Mouse (Mus musculus): ENCODE measurements around the gene Ptar1.
A peak's percentile ranks its signal among the peaks of the same experiment; 100 is the strongest.
"Not testable (repeated sequence)": the region's sequence is repeated elsewhere in the genome, so short reads cannot be mapped to it uniquely, and the experiment has no call there.

The Ptar1 gene

DNA sequence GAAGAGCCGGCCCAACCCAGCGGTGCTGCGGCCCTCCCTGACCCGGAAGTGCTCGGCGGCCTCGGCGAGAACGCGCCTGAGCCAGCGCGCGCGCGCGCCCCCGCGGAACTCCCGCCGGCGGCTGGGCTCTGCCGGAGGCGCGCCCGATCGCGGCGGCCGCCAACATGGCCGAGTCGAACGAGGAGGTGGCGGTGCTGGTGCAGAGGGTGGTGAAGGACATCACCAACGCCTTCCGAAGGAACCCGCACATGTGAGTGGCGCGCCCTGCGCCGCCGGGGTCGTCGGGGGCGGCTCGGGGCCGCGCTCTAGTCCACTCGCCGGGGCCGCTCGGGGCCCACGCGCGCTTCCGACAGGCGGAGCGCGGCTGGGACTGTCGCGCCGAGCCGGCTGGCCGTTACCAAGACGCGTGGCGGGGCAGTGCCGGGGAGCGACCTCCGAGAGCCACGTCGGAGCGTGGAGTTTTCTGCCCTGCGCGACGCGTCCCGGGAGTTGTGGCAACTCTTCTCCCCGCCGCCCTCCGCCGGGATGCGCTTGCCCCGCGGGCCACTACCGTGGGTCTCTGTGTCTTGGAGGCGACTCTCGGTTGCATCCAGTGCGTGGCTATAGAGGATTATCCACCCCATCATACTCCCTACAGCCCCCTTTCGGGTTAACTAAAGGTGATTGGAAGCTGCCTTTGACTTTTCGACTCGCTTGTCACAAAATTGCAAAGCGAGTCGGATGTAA, at the start of gene Ptar1:
Gene Ptar1 (plus strand): TSS at position 134 of the 726 bp plus-strand sequence.
- peak; percentile 92 for DNase-seq

DNA sequence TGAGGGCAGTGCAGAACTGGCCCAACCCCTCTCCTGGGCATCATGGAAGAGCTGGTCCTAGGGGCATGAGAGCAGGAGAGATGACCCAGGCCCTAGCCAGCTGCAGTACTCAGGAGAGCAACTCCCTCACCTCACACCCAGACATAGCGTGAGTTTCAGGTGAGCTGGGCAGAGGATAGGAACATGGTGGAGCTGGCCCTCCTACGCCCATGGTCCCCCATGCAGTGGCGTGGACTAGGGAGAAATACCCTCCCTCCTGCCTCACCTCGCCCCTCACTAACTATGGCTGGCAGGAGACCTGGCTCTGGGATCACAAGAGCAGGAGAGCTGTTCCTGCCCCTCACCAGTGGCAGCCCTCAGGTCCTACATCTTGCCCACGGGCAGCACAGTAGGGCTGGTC, 43.4 kb upstream of the Ptar1 start:
- DNase-seq, result no peak

DNA sequence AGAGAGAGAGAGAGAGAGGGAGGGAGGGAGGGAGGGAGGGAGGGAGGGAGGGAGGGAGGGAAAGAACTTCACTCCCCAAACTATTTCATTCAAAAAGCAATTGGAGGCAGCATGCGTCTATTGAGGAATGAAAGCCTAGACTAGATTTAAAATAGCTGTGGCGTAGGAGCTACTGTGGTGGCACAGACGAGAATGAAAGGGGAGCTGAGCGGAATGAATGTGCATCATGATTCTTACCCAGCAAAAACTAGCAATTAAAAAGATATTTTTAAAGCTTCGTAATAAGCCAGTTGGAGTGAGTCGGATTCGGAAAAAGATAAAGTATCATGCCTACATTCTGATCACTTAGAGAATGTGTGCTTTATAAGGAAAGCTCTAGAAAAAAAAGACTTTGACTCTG, 41.9 kb upstream of the Ptar1 start:
- DNase-seq, result no peak

DNA sequence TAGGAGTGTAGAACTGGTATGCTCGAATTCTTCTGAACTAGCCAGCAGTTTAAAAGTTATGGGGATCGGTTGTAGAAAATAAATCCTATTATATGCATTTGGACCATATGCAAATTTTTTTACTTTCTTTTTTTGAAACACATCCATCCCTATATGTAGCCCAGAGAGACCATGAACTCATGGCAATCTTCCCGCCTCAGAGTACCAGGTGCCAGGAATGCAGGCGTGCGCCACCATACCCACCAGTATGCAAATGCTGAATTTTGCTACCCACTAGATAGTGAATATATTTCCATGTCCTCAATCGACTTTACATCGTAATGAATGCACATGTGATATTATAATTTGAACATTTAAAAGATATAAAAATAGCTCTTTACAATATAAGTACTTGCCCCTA, 39.9 kb upstream of the Ptar1 start:
- no peak for DNase-seq

DNA sequence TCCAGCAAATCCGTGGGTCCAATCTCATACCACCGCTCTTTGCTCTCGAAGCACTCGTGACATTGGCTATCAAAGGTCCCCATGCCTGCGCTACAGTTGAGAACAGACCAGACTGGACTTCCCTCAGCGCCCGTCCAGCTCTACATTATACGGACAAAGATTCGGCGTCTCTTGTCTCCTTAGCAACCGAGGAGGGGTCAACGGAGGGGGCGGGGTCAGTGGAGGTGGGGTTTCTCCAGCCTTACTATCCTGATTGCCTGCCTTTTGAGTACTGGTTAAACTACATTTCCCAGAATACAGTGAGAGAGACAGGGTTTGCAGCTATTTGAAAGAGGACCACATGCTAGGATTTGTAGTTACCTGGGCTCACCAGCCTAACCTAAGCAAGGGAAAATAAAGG, 34.6 kb upstream of the Ptar1 start, which contains the start of gene 1700028P14Rik:
Gene 1700028P14Rik (minus strand): TSS at position 169 of the 400 bp plus-strand sequence.
- peak; percentile 80 for DNase-seq

DNA sequence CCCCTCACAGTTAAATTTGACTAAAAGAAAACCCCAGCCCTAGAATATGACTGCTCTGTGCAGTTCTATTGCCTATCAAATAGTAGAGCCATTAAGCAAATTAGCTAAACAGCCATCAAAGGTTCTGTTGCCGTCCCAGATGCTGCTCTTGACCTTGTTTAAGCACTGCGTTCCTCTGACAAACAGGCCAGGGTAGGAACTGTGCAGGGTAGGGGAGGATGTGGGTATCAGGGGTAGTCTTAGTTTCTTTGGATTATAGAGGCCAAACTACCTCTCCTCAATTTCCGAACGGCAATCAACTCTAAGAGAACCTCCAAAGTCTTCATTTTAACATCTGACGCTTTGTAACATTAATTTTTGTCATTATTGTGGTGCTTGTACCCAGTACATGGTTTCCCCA, 34.1 kb upstream of the Ptar1 start:
- DNase-seq, result no peak

DNA sequence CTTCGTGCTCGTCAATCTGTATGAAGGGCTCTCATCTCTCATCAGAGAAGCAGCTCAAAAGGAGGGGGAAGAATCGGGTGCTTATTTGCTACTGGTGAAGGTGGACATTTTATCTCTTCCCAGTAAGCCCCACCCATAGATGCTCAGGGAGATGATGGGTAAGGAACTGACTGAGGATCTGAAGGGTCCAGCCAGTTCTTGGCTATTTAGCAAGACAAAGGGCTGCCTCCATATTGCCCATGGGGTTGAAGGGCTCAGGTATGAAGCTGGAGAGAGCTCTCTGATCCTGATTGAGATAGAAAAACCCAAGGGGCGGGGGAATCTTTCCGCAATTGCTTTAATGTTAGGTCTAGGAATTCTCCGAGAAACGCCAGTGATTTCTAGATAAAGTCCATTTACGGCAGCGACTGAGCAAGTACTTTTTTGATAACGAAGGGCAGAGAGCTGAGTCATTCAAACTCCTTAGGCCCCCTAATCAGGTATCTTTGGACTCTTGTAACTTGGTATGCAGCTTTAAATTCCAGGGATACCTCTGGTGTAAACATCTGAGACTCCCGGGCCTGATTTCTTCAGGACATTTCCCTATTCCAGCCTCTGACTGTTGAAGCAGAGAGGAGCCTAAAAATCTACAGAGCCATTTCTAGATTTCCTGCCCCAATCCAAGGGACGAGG, 29.8 kb upstream of the Ptar1 start:
- DNase-seq, result peak; percentile 18

DNA sequence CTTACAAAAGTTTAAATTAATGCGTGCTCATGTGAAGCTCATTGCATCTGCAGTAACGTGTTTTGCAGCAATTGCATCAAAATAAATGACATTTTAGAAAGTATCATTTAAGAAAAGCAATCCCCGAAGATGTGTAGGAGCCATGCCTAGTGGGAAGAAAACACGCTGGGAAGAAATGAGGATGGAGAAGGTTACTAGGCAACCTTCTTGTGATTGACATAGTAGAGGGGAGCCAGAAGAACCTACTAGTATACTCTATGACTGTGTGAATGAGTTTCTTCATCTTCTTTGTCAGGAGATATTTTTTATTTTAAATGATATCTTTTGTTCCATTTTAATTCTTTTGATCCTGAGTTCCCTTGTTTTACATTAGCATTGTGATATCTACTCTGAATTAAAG, 28.9 kb upstream of the Ptar1 start:
- DNase-seq, result no peak

DNA sequence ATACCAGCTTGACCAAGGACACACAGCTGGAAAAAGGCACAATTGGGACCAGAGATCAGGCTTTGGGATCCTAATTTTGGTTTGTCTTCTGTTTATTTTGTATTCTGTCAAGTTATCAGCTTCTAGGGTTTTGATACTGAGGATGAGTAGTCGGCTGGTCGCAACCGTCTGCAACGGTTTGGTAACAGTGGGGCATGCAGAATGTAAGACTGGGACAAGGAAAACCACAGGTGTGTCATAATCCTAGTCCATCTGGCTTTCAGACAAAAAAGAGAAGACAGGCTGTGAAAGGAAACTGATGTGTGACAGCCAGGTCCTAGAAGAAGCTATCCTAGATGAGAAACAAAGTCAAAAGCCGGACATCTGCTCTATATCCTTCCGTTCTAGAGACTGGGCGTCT, 23.1 kb upstream of the Ptar1 start:
- no peak for DNase-seq

DNA sequence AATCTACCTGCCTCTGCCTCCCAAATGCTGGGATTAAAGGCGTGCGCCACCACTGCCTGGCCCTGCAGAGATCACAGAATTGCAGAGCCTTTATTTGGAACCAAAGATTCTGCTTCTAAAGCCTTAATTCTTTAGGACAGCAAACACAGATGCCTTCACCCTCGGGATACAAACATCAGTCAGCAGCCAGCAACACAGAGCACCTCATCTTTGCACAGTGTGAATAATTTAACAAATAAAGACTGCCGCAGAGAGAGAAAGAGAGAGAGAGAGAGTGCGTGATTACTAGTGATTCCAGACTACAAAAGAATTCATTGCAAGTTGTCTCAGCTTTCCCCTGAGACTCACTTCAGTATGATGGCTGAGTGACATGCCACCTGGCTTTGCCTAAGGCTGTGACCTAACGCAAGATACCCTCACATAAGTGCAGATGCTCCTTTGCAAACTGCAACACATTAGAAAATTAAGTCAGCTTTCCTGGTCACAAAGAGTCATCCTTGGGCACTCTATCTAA, 19.0 kb upstream of the Ptar1 start:
- DNase-seq, result no peak

DNA sequence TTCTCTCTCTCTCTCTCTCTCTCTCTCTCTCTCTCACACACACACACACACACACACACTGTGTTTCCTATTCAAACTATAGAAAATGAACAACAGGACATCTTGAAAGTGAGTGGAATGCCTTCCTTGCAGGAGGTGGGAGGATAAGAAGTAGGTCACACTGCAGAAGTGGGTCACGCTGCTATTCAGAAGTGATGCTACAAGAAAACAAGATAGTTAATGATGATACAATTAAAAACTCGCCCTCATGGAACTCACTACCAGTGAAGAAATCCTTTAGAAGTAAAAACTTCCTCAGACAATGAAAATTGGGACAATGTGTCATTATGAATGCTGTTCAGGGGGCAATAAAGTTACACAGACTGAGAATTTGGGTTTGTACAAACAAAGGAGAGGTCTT, 14.2 kb upstream of the Ptar1 start:
- no peak for DNase-seq

DNA sequence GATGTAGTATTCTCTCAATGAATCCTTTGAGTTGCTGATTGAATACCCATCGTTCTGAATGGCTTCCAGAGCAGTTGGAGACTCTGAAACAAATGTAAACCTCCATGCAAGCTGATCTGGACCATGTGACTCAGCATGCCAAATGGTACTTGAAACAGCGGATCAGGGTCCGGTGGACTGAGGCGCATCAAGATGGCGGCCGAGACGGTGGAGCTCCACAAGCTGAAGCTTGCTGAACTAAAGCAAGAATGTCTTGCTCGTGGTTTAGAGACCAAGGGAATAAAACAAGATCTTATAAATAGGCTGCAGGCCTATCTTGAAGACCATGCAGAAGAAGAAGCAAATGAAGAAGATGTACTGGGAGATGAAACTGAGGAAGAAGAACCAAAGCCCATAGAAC, 11.6 kb upstream of the Ptar1 start:
- DNase-seq, result not testable (repeated sequence)

DNA sequence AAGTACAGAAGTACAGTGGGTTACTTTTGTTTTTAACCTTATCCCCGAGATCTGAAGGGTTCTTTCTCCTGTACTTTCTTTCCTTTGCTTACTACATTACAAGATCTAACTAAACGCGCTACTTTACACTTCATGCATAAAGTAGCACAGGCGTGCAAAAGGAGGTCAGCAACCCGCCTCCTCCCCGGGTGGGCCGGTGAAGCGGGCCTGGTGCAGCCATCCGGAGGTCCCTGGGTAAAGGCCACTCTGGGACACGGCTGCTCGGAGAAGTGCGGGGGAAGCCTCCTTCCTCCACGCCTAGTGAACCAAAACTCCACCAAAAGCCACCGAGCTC, 300 bp upstream of the Ptar1 start:
- DNase-seq, result no peak

DNA sequence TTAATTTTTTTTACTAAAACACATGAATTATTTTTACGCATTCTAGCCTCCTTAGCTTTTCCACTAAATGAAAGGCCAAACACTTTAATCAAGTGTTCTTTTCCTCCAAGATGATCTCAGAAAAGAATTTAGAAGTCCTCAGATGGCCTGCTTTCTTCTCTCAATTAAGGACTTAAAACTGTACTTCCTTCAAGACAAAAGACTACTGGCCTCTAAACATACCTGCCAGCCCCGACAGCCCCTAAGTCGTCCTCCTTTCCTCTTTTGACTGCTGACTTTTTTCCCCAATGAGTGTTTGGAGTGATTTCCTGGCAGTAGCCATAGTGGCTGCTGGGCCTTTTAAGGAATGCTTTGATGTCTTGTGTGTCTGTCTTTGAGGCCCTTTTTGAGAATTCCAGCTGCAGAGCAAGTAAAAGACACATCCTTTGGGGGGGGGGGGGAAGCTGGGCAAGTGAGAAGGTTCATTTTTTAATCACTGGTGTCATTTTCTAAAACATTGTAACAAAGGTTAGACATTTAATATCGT, 1.3 kb downstream of the Ptar1 start:
- DNase-seq, result peak; percentile 35

DNA sequence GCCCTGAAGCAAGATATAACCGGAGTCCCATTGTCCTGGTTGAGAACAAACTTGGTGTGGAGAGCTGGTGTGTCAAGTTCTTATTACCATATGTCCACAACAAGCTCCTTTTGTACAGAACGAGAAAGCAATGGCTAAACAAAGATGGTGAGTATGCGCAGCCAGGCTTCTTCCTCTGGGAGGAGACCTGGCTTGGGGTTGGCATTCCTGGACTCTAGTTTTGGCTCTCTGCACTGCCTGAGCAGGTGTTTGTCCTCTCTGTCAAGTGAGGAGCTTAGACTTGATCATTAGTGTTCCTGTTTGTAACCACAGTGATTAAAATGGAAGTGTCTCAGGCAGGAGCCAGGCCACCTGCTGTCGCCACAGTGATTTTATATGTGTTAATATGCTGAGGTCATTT, 7.1 kb downstream of the Ptar1 start:
- DNase-seq, result peak; percentile 69

DNA sequence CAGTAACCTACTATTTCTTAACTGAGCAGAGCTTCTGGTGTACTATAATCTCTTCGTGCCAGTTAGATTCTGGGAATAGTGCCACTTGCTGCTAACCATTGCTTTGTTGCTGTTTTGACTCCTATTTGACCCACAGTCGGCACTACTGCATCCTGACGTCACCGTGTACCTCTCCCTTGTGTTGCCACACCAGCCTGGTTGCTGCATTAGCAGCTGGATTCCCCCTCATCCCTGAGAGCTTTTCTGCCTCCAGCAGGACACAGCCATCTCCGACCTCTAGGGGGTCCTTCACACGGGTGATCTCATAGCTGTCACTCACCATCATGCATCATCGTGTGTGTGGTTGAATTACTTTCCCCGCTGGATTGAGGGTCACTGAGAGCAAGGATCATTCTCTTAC, 10.6 kb downstream of the Ptar1 start:
- DNase-seq, result peak; percentile 53

DNA sequence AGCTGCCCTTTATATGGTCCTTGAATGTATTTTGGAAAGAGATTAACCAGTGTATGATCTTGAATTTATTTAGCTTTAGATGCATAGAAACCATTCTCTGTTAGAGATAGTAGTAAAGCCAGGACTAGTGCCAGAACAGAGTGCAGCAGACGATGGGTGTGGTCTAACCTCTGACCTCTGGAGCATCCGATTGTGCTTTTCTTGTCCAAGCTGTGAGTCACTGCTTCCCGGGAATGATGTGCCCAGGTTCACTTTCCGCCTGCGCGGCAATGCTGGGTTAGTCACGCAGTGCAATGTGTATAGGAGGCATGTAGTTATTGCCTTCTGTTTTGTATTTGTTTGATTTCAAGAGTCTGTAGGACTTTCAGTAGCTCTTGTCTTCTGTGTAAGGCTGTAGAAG, 11.1 kb downstream of the Ptar1 start:
- peak; percentile 49 for DNase-seq

DNA sequence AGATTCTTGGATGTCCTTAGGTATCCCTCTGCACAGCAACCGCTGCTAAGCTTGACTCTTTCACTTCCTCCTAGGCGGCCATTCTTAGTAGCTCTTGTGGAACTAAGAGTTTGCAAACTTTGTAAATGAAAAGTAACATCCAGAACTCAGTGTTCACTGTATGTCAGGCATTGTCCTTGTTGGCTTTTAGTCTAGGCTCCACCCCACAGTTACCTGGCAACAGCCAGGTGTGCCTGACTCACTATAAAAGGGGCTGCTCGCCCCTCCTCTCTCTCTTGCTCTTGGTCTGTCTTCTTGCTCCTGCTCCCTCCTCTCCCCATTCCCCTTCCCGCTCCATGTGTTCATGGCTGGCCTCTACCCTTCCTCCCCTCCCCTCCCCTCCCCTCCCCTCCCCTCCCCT, 11.9 kb downstream of the Ptar1 start:
- no peak for DNase-seq

DNA sequence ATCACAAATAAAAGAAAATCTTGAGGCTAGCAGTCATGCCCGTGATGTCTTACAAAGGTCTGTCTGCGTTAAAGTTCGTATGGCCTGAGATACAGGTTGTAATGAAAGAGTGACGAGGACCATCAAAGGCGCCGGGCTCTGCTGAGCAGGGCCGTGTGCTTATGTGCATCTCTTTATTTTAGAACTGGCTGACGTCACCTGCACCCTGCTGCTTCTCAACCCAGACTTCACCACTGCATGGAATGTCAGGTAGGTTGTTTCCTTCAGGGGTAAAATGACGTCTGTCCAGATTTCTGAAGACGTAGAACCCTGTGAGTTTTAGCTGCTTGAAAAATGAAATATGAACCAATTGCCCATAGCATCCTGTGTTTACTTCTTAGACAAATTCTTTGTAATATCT, 15.7 kb downstream of the Ptar1 start:
- no peak for DNase-seq

DNA sequence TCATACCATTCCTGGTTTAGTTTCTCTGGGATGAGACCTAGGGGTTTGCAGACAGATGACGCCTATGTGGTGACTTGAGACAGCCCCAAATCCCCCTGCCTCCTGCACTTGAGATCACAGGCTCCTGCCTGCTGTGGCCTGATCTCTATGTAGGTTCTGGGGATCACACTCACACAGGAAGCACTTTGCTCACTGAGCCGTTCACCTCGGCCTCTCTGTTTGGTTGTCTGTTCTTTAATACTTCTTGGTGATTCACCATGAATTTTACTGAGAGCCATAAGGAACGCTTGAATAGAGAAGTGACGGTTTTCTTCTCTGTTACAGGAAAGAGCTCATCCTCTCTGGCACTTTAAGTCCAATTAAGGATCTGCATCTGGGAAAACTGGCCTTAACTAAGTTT, 18.2 kb downstream of the Ptar1 start:
- no peak for DNase-seq

DNA sequence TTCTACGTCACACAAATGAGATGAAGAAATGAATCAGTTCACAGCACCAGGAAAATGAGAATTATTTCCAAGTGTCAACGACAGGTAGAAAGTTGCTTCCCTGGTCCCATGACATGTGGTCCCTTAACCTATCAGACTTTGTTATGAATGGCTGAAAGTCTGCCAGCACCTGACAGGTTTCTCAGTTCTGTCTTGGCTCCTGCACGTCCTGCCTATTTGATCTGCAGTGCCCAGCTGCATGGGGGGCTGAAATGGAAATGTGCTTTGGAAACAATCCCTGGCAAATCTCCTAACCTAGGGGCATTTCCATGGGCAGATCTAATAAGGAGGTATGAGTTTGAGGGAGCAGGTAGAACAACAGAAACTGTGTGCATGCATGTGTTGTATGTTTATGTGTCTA, 59.3 kb downstream of the Ptar1 start:
- no peak for DNase-seq

DNA sequence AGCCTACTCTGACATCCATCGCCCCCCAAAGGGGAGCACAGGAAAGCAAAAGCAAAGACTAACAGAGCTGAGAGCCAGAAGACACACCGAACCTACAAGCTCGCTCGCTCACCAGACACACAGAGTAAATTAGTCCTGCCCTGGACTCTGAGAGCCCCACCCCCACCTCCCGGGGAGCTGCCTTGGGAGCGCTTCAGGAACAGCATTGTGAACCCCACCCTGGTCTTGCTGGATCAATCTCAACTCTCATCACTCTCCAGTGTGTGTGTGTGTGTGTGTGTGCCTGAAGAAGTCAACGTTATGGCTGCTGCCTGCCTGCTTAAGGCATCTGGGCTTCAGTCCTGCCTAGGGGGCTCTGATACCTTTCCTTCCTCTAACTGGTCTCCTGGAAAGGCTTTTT, 69.8 kb downstream of the Ptar1 start:
- DNase-seq, result peak; percentile 11

DNA sequence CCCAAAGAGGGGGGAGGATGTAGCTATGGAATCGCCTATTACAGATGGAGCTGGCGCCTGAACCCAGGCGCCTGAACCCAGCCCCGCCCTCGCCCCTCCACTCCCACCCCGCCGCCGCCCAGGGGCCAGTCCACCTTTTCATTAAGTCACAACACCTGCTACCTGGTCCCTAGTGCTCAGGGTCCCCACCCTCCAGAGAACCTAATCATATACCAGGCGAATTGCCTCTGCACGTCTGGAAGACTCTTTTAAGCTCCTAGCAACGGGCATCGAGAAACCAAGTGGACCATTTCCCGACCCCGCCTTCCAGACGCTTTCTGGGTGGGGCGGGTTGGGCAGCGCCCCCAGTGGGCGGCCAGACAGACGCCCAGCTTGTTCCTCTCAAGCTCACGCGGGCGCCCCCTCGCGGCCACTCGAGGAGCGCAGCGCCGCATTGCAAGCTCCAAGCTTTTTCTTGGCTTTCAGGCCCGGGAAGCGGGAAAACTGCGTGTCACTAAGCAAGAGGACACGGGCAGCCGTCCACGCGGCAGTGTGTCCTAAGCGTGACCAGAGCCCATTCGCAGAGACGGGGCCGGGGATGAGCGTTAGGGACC, 70.8 kb downstream of the Ptar1 start:
- peak; percentile 97 for DNase-seq
